Mouse (Mus musculus): ENCODE measurements around the gene Msi1.

Gene Msi1

DNA sequence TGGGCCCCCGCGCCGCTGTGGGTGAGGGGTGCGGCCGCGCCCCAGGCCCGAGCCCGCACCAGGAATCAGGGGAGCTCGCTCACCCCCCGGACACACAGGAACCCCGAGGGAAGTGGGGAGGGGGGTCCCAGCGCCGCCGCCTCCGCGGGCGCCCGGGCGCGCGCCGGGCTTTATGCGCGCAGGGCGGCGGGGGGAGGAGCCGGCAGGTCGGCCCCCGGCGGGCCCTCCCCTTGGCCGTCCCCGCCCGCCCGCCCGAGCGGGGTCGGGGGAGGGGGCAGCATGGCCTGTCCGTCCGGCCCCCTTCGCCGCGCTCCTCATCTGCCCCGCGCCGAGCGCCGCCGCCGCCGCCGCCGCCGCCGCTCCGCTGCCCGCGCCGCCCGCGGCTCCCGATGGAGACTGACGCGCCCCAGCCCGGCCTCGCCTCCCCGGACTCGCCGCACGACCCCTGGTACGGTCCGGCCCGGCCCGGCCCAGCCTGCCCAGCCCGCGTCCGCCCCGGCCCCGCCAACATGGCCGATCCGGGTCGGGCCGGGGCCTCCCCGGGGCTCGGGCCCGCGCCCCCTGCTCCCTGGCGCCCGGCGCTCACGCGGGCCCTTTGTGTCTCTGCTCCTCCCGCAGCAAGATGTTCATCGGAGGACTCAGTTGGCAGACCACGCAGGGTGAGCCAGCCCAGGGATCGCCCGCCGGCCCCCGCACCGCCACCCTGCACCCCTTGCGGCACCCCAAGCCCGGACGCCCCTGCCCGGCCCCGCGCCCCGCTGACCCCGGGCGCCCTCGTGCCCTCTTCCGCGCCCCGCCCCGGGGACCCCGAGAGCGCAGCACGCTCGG, at the start of gene Msi1:
Gene Msi1, plus strand, starts transcription at position 241 of the 828 bp plus-strand sequence.
- DNase-seq (ENCODE audit: low read depth), result no peak

- no peak for DNase-seq (ENCODE audit: low read depth)
These were observed 37.5 kb upstream of the Msi1 start for GRCm38 (mm10) chr5:115391935-115392334.

GRCm38 (mm10) chr5:115392969-115393368, 36.4 kb upstream of the Msi1 start:
- no peak for DNase-seq (ENCODE audit: low read depth)

GRCm38 (mm10) chr5:115394223-115394622, 35.2 kb upstream of the Msi1 start:
- no peak for DNase-seq (ENCODE audit: low read depth)

- no peak for DNase-seq (ENCODE audit: low read depth)
These were observed 34.6 kb upstream of the Msi1 start for GRCm38 (mm10) chr5:115394836-115395235.

GRCm38 (mm10) chr5:115396654-115397053, 32.7 kb upstream of the Msi1 start:
- no peak for DNase-seq (ENCODE audit: low read depth)

DNA sequence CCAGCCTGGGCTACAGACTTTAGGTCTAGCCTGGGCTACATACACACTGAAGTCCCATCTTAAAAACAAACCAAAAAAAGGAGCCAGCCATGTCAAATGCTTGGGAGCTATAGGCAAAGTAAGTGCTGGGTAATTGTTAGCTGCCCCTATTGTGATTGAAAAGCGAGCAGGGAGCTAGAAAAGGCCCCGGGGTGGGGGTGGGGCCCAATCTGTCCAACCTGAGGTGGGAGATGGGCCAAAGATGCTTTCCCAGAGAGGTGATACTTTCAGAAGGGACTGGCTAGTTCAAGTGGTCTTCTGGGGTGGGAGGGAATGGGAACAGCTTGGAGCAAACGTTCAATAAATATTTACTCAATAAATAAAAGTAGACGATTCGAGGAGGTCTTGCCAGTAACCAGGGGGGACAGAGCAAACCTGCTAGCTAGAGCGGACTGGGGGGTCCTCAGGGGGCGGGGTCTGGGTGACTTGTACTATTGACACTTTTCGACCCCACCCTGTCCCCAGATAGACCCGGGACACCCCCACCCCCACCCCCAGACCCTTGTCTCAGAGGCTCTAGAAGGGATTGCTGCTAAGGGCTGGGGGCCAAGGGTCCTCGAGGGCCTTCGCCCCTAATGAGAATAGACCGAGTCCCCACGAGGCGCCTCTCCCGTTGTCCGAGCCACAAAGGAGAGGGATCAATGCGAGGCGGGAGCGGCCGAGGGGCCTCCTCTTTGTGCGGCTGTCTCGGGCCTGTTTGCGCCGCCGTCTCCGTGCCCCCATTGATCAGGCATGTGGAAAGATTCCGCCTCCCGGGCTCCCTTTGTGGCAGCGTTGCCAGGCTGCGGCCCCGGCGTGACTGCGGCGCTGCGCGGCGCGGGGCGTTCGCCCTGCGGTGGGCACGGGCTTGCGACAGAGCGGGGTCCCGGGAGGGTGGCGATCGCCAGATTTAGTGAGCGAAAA, 31.3 kb upstream of the Msi1 start:
- DNase-seq (ENCODE audit: low read depth), result no peak

DNA sequence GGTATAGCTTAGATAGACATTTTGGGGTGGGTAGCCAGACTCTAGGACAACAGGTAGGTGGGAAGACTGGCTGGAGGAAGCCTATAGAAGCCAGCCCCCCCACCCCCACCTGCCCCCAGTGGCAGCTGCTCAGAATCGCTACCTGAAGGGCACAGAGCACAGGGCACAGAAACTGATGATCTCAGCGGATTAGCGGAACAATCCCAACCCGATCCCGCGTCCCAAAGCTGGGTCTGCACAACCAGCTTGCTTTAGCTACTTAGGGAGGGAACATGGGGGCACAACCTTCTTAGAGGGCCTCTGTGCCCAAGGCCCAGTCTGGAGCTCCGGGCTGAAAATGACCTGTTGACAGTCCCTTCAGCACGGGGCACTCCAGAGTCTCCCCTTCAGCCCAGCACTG, 27.3 kb upstream of the Msi1 start:
- DNase-seq (ENCODE audit: low read depth), result no peak

DNA sequence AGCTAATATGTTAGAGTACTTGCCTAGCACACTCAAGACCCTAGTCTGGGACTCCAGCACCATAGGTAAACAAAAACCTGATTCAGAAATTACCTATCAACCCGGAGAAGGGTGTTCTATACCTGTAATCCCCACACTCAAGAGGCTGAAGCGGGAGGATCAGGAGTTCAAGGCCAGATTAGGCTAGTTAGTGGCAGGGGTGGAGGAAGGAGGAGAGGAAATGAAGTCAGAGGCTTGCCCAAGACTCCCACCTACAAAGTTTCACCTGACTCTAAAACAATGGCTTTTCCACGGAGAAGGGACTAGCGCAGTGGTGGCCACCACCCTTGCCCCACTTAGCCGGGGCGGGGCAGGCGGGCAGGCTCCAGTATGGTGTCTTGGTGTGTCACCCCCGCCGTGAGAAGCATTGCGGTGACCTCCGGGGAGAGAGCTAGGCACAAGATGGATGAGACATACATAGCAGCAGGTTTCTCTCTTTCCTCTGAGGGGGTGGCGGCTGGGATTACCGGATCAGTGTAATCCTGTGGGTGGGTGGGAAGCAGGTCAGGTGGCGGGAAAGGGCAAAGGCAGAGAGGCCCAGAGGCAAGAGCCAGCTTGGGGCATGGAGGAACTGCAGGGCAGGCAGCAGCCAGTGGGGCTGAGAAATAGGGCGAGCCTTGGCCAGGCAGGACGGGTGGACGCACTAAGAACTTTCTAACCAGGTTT, 25.8 kb upstream of the Msi1 start:
- no peak for DNase-seq (ENCODE audit: low read depth)

DNA sequence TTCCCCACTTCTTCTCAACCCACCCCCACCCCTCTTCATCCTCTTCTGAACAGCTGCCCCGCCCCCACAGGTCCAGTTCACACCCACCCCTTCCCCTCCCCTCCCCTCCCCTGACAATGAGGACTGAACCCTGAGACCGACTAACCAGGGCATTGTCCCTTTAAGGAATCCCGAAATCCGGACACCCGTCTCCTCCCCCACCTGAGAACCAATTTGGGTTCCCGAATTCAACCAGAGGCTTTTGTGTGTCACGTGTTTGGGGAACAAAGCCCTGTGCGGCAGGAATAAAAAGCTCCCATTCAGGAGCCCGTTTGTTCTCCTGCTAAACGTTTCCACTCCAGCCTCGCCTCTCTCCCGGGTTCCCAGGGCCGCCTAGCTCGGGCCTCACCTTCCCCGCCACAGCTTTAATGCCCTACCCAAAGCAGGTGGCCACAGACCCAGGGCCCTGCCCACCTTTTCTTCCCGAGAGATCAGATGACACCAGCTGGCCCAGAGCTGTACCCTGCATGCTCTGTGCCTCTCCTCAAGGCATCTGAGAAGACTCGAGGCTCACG, 25.1 kb upstream of the Msi1 start:
- no peak for DNase-seq (ENCODE audit: low read depth)

GRCm38 (mm10) chr5:115405205-115405604, 24.2 kb upstream of the Msi1 start:
- no peak for DNase-seq (ENCODE audit: low read depth)

- DNase-seq (ENCODE audit: low read depth), result no peak
These were observed 21.3 kb upstream of the Msi1 start for GRCm38 (mm10) chr5:115408110-115408509.

DNA sequence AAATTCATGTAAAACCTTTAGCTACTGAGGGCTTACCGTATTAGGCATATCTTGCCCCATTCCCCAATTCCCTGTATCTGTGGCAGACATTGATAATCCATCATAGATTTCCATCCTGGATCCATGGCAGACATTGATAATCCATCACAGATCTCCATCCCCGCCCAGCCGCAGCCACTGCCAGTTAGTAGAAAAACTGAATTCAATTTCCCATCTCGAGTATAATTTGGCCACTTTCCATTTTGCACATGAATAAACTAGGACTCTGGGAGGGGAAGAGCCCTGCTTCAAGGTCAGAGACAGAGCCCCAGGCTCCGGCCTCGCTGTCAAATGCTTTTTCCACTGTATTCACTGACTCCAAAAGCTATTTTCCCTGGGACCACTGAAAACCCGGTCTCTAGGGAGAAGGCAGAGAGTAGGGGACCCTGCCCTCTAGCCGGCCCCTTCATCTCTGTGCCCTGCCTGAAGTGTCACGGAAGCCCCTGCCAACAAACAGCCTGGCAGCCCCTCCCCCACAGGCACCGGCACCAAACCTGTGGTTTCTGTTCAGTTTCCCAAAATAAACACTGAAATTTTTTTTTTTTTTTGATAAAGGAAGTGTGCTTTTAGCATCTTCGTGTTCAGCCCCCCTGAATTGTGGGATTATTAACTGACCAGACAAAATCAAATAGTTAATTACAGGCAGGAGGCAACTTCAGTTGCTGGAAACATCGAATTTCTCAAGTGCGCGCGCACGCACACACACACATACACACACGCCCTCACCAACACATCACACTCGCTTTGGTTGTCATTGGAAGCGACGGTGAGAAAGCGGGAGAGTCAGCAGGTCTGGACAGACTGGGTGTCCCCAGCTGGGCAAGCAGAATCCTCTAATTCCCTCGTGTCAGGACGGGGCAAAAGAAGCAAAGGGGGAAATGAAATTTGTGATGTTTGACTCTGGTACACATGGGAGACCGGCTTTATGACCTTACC, 14.0 kb upstream of the Msi1 start:
- peak; percentile 71 for DNase-seq (ENCODE audit: low read depth)

DNA sequence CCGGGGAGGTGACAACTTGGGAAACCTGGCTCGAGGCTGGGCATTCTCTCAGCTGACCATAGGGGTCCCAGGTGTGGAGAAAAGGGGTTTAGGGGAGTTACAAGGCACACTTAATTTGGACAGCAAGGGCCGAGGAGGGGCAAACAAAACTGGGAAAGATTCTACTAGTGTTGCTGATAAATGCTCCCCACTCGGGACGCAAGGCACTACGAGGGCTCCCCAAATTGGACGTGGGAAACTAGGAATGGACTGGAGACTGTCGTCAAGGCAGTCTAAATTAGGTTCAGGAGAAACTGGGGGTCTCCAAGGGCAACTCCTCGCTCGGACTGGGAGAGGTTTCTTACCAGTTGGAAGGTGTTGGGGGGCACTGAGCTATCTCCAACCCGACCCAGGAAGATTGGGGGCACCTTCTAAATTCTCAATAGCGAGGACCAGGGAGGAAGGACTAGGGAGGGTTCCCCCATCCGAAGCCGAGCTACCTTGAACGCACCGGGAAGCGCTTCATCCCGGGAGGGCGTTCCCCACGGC, 504 bp upstream of the Msi1 start:
- no peak for DNase-seq (ENCODE audit: low read depth)

GRCm38 (mm10) chr5:115430187-115430960, 975 bp downstream of the Msi1 start:
- no peak for DNase-seq (ENCODE audit: low read depth)

DNA sequence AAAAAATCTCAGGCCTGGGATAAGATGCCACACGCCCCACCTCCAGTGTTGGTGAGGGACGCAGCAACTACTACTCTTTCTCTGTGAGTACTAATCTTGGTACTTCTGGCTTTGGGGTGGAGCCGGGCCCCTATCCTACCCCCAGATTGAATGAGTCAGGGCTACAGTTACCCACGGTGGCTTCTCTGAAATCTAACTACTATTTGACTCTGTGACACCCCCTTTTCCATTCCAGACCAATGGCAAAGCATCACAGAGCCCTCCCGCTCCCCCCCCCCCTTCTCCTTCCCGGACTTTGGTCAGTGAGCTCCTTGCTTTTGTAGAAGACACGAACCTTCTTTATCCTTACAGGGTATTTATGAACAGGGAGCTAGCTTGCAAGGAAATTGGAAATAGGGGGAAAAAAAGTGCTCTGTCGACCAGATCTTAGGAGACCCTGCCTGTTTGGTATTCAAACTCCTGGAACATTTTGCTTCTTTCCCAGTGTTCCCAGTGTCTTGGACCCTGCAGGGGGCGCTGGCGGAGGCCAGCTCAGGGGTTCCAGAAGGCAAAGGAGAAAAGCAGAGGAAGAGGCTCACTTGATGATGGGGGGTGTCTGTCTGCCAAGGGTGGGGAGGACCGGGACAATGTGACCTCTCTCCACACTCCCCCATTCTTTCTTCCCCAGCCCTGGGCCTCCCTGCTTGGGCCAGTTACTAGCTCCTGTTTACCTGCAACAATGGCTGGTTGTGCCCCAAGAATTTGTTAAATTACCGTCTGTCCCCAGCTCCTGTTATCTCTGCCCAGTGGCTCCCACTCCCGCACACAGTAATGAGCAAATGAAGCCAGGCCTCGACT, 1.9 kb downstream of the Msi1 start:
- no peak for DNase-seq (ENCODE audit: low read depth)

- DNase-seq (ENCODE audit: low read depth), result no peak
These were observed 2.5 kb downstream of the Msi1 start for GRCm38 (mm10) chr5:115431898-115432259.

GRCm38 (mm10) chr5:115432395-115432794, 3.0 kb downstream of the Msi1 start:
- no peak for DNase-seq (ENCODE audit: low read depth)

DNA sequence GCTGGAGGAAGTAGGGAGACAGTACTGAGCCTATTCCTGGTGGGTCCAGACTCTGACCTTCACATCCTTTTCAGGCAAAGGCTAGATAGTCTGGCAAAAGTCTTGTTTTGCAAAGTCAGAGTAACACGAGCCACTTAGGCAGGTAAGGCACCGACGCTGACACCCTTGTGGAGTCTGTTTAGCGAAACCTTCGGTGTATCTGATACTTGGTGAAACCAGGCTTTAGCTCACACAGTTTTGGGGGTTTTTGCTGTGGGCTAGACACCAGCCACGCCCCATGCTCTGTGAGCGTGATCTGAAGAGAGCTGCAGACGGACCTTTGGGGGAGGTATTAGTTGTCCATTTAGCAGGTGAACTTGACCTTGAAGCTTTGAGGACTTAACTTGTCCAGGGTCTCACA, 3.8 kb downstream of the Msi1 start:
- DNase-seq (ENCODE audit: low read depth), result no peak

Measured in 416B (cell line).